ENCODE assay signal across 9 mouse cellular contexts in the genomic region with DNA sequence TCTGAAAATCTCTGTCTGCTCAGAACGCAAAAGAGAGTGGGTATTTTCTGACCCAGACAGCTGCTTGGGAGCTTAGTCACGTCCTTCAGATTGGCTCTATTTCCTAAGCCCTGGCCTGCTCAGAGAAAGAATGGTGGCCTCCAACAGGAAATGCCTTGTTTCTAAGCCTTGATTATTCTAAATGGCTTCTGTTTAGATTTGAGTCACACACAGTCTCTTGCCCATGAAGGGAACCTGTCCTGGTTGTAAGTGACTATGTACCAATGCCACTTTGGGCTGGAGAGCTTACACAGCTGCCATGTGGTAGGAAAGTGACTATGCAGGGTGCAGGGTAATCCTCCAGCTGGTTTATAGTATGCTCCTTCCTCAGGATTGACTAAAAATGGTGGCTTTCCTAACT.
A peak's percentile ranks its signal among the peaks of the same experiment; 100 is the strongest.
DNase-seq lines count a peak whose midpoint lies in the region; ATAC-seq and TF ChIP-seq lines count a peak whose summit lies in the region.
"Had no signal": no experiment of that assay in that cellular context is flagged by ENCODE, and none has a peak within 500 bp of the region (broad histone marks: within the 10 kb centered on the region; RNA-seq: fewer than 3 reads in every experiment).

No protein-coding gene starts in this region.

- no peak for TF ChIP-seq CTCF in kidney, adult 2 months (conservative IDR thresholded peaks at IDR 0.05; ENCODE audit: insufficient read depth, insufficient read length, low read depth, low read length)

- DNase-seq in kidney, adult 2 months, result peak; percentile 14
- peak; percentile 64 for DNase-seq in adipocyte (ENCODE audit: low spot score)
- no peak for DNase-seq in cerebellum, adult 11-12 months
- no peak for DNase-seq in thymus, postnatal 36 days
- DNase-seq: right cerebral cortex, postnatal 25 days had no signal

- H3K36me3 ChIP-seq in kidney, adult 2 months (ENCODE audit: control insufficient read depth, insufficient read depth, low read length), result no peaks in the 10 kb centered on the region
- H3K36me3 ChIP-seq in kidney, embryonic 14.5 days (ENCODE audit: control insufficient read depth, insufficient read depth, low read length), result no peaks in the 10 kb centered on the region; the same call in 1 of the 2 replicates
- no peaks in the 10 kb centered on the region; the same call in 1 of the 2 replicates for H3K36me3 ChIP-seq in forebrain, embryonic 16.5 days (ENCODE audit: control insufficient read depth, insufficient read depth)
- H3K36me3 ChIP-seq in midbrain, embryonic 13.5 days, result no peaks in the 10 kb centered on the region

- ATAC-seq in kidney, embryonic 14.5 days (ENCODE audit: low FRiP score, low TSS enrichment), result no peak; the same call in 1 of the 2 replicates
- peak; percentile 41 for ATAC-seq in forebrain, embryonic 16.5 days
- ATAC-seq in midbrain, embryonic 13.5 days, result peak; percentile 27
- no peak for ATAC-seq in CD4-positive, CD25-positive, alpha-beta regulatory T cell, adult 4 months

- H3K4me3 ChIP-seq in kidney, adult 2 months (ENCODE audit: insufficient read depth, low read depth, low read length), result no peak overlapping the region
- no peak overlapping the region for H3K4me3 ChIP-seq in kidney, embryonic 14.5 days (ENCODE audit: low read length)
- H3K4me3 ChIP-seq in forebrain, embryonic 16.5 days (replicated peaks; ENCODE audit: low read length), result no peak overlapping the region
- no peak overlapping the region for H3K4me3 ChIP-seq in midbrain, embryonic 13.5 days (replicated peaks)

- no peaks in the 10 kb centered on the region for H3K9me3 ChIP-seq in kidney, embryonic 14.5 days (ENCODE audit: control insufficient read depth, low read length)
- no peaks in the 10 kb centered on the region for H3K9me3 ChIP-seq in forebrain, embryonic 16.5 days (ENCODE audit: control insufficient read depth, low read length)
- no peaks in the 10 kb centered on the region for H3K9me3 ChIP-seq in midbrain, embryonic 13.5 days

- peak overlapping the region; percentile 31; the same call in 1 of the 2 replicates for H3K27ac ChIP-seq in kidney, adult 2 months (ENCODE audit: insufficient read depth, low read depth, low read length)
- no peak overlapping the region for H3K27ac ChIP-seq in kidney, embryonic 14.5 days (ENCODE audit: low read depth, low read length)
- H3K27ac ChIP-seq in forebrain, embryonic 16.5 days (ENCODE audit: low read length), result peak overlapping the region; percentile 17
- peak overlapping the region; percentile 65 for H3K27ac ChIP-seq in midbrain, embryonic 13.5 days

- H3K4me2 ChIP-seq in kidney, embryonic 14.5 days (replicated peaks; ENCODE audit: low read depth, low read length), result no peak overlapping the region
- H3K4me2 ChIP-seq in forebrain, embryonic 16.5 days (ENCODE audit: low read length), result no peak overlapping the region
- H3K4me2 ChIP-seq in midbrain, embryonic 13.5 days (replicated peaks), result no peak overlapping the region

- no peak overlapping the region for H3K9ac ChIP-seq in kidney, embryonic 14.5 days (ENCODE audit: low read depth, low read length)
- H3K9ac ChIP-seq in forebrain, embryonic 16.5 days (replicated peaks; ENCODE audit: low read depth, low read length), result no peak overlapping the region
- H3K9ac ChIP-seq in midbrain, embryonic 13.5 days (replicated peaks), result no peak overlapping the region

- no peaks in the 10 kb centered on the region for H3K4me1 ChIP-seq in kidney, adult 2 months (ENCODE audit: control insufficient read depth, insufficient read depth, low read length)
- H3K4me1 ChIP-seq in kidney, embryonic 14.5 days (ENCODE audit: control insufficient read depth, insufficient read depth, low read length), result no peaks in the 10 kb centered on the region
- peaks cover 38% of the 10 kb centered on the region for H3K4me1 ChIP-seq in forebrain, embryonic 16.5 days (replicated peaks; ENCODE audit: control insufficient read depth, insufficient read depth, low read length)
- H3K4me1 ChIP-seq in midbrain, embryonic 13.5 days (replicated peaks), result peaks cover 62% of the 10 kb centered on the region

- 59% methylated on average over 2 of the region's 2 CpGs for WGBS in kidney, adult 2 months
- WGBS in kidney, embryonic 14.5 days, result 63% methylated on average over 2 of the region's 2 CpGs
- 39% methylated on average over 2 of the region's 2 CpGs for WGBS in forebrain, embryonic 16.5 days
- 20% methylated on average over 2 of the region's 2 CpGs for WGBS in midbrain, embryonic 13.5 days

- no peak for TF ChIP-seq POLR2A in kidney, adult 2 months (IDR thresholded peaks at IDR 0.05; ENCODE audit: low read depth, low read length)

- no peaks in the 10 kb centered on the region for H3K27me3 ChIP-seq in kidney, adult 2 months (replicated peaks; ENCODE audit: control insufficient read depth, insufficient read depth, low read length)
- no peaks in the 10 kb centered on the region for H3K27me3 ChIP-seq in kidney, embryonic 14.5 days (ENCODE audit: control insufficient read depth, insufficient read depth, low read length)
- H3K27me3 ChIP-seq in forebrain, embryonic 16.5 days (replicated peaks; ENCODE audit: control insufficient read depth, insufficient read depth, low read length), result no peaks in the 10 kb centered on the region
- H3K27me3 ChIP-seq in midbrain, embryonic 13.5 days, result no peaks in the 10 kb centered on the region

Comparison
In these comparisons a context has a peak if more than half of its experiments do, and no peak if none do; other contexts are left out.
1. DNase-seq: peak in kidney, adult 2 months (single experiment) and adipocyte (single experiment); none in cerebellum, adult 11-12 months (single experiment) and thymus, postnatal 36 days (0 of 2).
2. ATAC-seq: peak in forebrain, embryonic 16.5 days (single experiment) and midbrain, embryonic 13.5 days (single experiment); none in kidney, embryonic 14.5 days (single experiment) and CD4-positive, CD25-positive, alpha-beta regulatory T cell, adult 4 months (single experiment).